Mouse (Mus musculus): ENCODE measurements around the gene Tspan14.

Gene Tspan14
- long read RNA-seq, experiment 1, transcript Tspan14-201 (9 exons, 2,475 nt), result major isoform, 8 of 12 reads
- long read RNA-seq, experiment 1, partial matches to known transcripts, result 0 of 12 reads
- long read RNA-seq, experiment 1, other reads (novel, unspliced or antisense), result 4 of 12 reads
- long read RNA-seq, experiment 2, transcript Tspan14-201 (9 exons, 2,475 nt), result major isoform, 10 of 15 reads
- long read RNA-seq, experiment 2, partial matches to known transcripts, result 2 of 15 reads
- long read RNA-seq, experiment 2, other reads (novel, unspliced or antisense), result 3 of 15 reads

DNA sequence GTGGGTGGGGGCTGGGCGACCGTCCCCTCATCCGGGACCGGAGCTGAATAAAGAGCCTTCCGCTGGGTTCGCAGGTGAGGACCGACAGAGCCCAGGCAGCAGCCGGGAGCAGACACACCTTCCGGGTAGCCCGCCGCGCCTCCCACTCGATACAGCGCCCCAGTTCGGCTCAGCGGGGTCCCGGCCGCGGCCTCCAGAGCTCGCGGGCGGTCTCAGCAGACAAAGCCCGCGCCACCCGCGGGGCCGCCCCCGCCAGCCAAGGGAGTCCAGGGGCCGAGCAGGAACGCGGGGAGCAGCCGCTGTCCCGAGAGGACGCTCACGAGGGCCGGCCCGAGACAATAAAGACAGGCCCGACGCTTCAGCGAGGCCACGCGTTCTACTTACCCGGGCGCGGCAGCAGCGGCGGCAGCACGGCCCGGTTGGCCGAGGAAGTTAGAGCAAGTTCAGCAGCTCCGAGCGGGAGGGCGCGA is at the start of gene Tspan14:
Gene Tspan14 (minus strand): TSS at position 416 of the 470 bp plus-strand sequence.
- intact Hi-C loops (cut with DNase I), result no loop called here

DNA sequence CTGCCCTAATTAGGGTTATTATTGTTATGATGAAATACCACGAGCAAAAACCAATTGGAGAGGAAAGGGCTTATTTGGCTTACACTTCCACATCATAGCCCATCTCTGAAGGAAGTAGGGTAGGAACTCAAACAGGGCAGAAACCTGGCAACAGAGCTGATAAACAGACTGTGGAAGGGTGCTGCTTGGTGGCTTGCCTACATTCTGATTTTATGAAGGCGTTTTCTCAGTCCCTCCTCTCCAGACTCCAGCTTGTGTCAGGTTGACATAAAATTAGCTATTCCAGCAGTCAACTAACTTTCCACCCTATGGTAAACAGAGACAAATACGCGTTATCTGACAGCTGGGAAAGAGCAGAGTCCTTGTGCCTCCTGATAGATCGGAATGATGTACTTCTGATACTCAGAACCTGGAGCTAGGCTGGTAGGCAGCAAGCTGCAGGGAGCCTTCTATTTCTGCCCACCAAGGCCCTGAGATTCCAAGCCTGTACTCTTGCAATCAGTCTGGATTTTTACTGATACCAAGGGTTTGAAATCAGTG is 48.2 kb upstream of the Tspan14 start:
- intact Hi-C loops (cut with DNase I), result no loop called here

- intact Hi-C loops (cut with DNase I), result no loop called here
Observed at GRCm38 (mm10) chr14:41013630-41014613, 47.3 kb upstream of the Tspan14 start, which contains the start of gene Fam213a. Gene Fam213a, minus strand, starts transcription at chr14:41013788.

- intact Hi-C loops (cut with DNase I), result no loop called here
Observed at GRCm38 (mm10) chr14:41013143-41013542, 46.5 kb upstream of the Tspan14 start.

GRCm38 (mm10) chr14:41011916-41012315 is 45.3 kb upstream of the Tspan14 start:
- intact Hi-C loops (cut with DNase I), result no loop called here

DNA sequence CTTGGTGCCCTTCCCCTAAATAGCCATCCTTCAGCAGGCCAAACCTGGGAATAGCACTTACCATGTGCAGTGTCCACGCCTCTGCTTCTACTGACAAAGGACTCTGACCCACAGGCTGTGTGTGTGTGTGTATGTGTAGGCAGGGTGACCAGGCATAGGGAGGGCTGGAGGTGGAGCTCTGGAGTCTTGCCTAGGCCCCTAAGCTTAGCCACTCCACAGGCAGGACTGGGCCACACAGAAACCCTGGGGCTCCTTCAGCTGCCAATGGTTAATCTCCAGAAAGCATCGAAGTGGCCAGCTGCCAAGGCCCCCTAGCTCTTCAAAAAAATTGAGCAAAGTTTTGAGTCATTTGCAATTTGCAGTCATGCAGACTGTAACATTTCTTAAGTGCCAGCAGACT is 41.5 kb upstream of the Tspan14 start:
- intact Hi-C loops (cut with DNase I), result no loop called here

- intact Hi-C loops (cut with DNase I), result no loop called here
Observed at GRCm38 (mm10) chr14:41007641-41008040, 41.0 kb upstream of the Tspan14 start.

DNA sequence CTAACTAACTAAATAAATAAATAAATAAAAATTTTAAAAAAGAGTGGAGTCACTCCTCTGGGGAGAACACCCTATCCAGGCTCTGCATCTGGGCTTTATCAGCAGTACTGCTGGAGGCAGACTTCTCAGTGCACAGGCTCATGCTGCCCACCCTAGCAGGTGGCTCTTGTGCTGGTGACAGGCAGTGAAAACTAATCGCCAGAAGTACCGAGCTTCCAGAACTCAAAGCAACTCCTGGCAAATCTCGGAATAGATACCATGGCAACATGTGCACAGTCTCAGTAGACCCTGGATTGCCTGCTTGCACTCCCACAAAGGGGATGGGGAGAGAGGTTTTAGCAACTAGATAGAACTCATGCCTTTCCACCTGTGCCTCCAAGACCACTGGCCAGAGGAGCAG is 40.3 kb upstream of the Tspan14 start:
- intact Hi-C loops (cut with DNase I), result no loop called here

- intact Hi-C loops (cut with DNase I), result no loop called here
Observed at GRCm38 (mm10) chr14:41006263-41006662, 39.7 kb upstream of the Tspan14 start.

GRCm38 (mm10) chr14:41005716-41006115 is 39.1 kb upstream of the Tspan14 start:
- intact Hi-C loops (cut with DNase I), result no loop called here

DNA sequence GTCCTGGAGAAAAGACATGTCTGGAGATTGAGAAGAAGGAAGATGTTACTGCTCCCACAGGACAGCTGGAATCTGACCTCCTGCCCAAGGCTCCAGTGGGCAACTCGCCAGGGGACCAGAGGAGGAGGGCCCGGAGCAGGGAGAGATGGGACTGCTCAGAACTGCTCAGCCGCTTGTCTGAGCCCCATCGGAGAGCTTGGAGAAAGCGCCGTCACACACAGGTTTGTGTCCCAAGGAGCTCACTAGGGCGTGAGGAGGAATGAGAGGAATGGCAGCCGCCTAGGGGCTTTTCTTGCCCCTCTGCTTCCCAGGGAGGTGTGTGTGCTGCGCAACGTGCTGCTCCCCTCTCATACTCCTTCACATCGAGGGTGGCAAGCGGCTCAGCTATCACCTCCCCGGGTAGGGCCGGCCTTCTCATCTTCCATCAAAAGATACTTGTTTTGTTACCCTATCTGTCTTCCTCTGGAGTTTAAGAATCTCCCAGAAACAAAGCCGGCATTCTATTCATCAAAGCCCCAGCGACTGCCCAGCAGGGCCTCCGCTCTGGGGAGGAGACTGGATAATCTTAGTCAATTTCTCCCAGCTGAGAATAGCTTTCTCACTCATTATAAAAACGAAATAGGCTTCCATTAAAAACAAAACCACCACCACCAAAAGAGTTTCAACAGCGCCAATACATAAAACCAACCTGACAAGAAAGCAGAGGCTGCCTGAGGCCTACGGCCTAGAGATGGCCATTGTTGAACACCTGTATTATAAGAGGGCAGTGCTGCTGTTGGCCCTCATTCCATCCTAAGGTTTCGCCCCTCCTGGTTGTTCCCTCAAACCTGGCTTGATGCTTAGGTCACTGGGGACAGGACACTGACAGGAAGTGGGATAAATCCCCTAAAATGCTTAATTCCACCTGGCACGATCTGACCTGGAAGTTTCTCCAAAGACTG is 37.9 kb upstream of the Tspan14 start:
- intact Hi-C loops (cut with DNase I), result no loop called here

GRCm38 (mm10) chr14:41001576-41001975 is 35.0 kb upstream of the Tspan14 start:
- intact Hi-C loops (cut with DNase I), result no loop called here

GRCm38 (mm10) chr14:41000801-41001200 is 34.2 kb upstream of the Tspan14 start:
- intact Hi-C loops (cut with DNase I), result no loop called here

DNA sequence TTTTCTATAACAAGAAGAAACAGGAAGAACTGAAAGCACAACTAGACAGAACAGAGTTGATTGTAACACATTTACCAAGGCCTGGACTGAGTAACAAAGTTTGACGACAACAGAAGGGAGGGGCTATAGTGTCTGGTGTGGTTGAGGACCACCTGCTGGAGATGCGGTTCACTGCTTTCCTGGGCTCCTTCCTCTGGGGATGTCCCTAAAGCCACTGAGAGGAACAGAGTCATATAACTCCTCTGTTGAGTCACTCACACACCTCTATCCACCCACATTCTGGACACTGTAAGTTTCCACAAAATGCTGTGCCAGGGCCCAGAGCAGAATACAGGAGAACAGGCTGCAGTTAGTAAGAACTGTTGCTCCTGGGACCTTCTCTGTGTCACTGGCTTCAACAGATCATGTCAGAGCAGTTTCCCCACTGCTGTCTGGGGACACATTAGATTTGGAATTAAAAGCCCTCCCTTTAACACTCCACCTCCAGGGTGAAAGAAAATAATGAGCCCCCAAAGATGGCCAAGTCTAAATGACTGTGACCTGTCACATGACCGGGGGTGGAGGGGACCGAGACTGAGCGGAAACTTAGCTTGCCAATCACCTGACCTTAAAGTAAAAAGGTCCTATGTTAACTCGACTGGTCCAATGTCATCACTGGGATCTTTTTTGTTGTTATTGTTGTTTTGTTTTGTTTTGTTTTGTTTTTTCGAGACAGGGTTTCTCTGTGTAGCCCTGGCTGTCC is 33.5 kb upstream of the Tspan14 start:
- intact Hi-C loops (cut with DNase I), result no loop called here

DNA sequence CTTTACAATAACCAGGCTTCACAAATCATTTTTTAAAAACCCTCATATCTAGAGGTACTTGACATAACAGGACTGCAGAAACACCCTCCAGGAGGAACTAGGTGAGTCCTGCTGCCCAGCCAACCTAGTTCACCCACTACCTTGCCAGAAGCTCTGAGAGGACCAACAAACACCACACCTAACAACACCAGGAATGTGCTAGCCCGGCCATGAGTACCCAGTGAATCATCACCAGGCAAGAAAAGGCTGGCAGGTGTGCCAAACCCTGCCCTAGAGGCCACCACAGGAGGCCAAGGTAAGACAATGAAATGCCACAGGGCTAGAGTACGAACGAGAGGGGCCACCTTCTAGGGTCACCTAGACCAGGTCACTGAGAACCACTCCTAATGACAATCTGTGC is 29.6 kb upstream of the Tspan14 start:
- intact Hi-C loops (cut with DNase I), result no loop called here

- intact Hi-C loops (cut with DNase I), result no loop called here
Observed at GRCm38 (mm10) chr14:40992464-40992863, 25.9 kb upstream of the Tspan14 start.

DNA sequence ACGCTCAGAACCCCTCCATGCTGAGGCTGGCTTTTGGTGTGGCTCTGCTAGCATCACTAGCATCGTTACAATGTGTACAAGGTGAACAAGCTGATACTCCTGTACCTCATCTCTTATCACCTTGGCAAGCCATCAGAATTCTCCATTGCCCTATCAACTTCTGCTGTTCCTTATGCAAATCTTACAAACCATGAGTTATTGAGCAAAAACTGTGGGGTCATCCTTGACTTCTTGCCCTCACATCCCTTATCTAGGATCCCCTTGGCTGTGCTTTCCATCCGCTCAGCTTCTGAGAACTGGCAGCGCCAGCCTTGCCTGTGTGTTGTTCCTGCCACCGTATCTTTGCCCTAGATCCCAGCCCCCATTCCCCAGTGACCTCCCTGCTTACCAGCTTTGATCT is 22.2 kb upstream of the Tspan14 start:
- intact Hi-C loops (cut with DNase I), result no loop called here

- intact Hi-C loops (cut with DNase I), result no loop called here
Observed at GRCm38 (mm10) chr14:40987184-40987583, 20.6 kb upstream of the Tspan14 start.

- intact Hi-C loops (cut with DNase I), result no loop called here
Observed at GRCm38 (mm10) chr14:40985635-40986034, 19.0 kb upstream of the Tspan14 start.

DNA sequence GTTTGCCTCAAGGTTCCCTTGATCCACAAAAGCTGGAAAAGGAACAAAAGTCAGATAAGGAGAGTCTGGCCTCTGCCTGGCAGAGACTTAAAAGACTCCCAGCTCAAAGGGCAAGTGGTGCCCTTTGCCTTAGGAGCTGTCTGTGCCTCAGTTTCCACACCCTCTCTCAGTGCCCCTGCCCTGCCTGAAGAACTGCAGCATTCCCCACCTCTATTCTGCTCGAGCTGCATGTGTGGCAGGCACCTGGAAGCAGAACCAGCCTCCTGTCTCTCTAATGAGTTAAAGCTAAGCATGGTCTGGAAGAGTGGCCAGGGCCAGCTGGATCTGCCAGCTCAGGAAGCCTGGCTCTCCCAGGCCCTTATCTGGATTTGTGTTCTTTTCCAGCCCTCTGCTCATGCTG is 13.1 kb upstream of the Tspan14 start:
- intact Hi-C loops (cut with DNase I), result loop anchor here (1.0 to 10.0 kb wide), 2 partner anchors 55 to 165 kb away; no protein-coding TSS in a partner anchor

All from adrenal gland (tissue).